Mouse (Mus musculus) E14TG2a.4 (cell line): ENCODE measurements around the gene Rab3d.
A peak's percentile ranks its signal among the peaks of the same experiment; 100 is the strongest.

Source experiments
- H3K27me3 ChIP-seq: 2 replicates; pipeline ENCODE4 v1.6.1; 2014; ENCODE audit warnings: low read length, control low read depth; ENCODE audit not compliant: insufficient read depth
- H3K36me3 ChIP-seq: 2 replicates; pipeline ENCODE4 v1.6.1; 2014; ENCODE audit warnings: low read length, control low read depth; ENCODE audit not compliant: insufficient read depth
- H3K4me1 ChIP-seq: replicated peaks from 2 replicates; pipeline ENCODE4 v1.6.1; 2014; ENCODE audit warnings: low read depth, low read length, control low read depth
- H3K4me3 ChIP-seq: replicated peaks from 2 replicates; pipeline ENCODE4 v1.5.1; 2014; ENCODE audit warnings: mild to moderate bottlenecking, low read length
- H3K9me3 ChIP-seq: 2 replicates; pipeline ENCODE4 v1.6.1; 2014; ENCODE audit warnings: low read length, control low read depth
- CTCF ChIP-seq: conservative IDR thresholded peaks from 2 replicates; pipeline ENCODE4 v1.5.1; 2014; ENCODE audit warnings: low read length
- NANOG ChIP-seq: IDR thresholded peaks from 2 replicates; pipeline ENCODE4 v1.6.1; 2014; ENCODE audit warnings: borderline replicate concordance, low read length, mixed read lengths
- POU5F1 ChIP-seq: IDR thresholded peaks from 2 replicates; pipeline ENCODE4 v1.6.1; 2014; ENCODE audit warnings: low read length, borderline replicate concordance

Gene Rab3d

DNA sequence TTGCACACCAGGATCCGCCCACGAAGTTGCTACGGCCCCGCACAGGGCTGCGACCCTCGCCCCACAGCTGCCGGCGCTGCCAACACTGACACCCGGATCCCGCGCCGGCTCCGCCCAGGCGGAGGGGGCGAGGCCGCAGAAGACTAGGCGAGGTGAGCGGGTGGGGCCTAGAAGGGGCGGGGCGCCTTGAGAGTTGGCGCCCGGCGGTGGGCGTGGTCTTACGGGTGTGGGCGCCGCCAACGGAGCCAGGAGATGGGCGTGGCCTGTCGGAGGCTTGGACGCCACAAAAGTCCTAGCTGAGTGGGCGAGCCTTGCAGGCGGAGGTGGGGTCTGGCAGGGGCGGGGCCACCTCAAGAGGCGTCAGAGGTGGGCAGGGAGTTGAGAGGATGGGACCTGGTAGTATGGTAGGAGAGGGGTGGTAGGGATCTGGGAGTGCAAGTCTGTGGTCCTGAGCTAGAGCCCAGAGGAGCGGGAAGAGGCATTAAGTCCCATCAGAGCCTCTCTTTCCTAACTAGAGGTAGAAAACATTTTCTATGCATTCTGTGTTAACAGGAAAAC lies at the start of gene Rab3d:
TSS of gene Rab3d (minus strand) at position 158 of the 558 bp plus-strand sequence.
- H3K9me3 ChIP-seq: no peaks in the 10 kb centered on the region
- peak within 1 kb of the TSS; percentile 92 for H3K4me3 ChIP-seq
- H3K36me3 ChIP-seq: peaks cover 26% of the 10 kb centered on the region
- no peak for TF ChIP-seq CTCF
- no peak for TF ChIP-seq POU5F1
- TF ChIP-seq NANOG: no peak
- peaks cover 42% of the 10 kb centered on the region for H3K4me1 ChIP-seq
- peaks cover 24% of the 10 kb centered on the region for H3K27me3 ChIP-seq

DNA sequence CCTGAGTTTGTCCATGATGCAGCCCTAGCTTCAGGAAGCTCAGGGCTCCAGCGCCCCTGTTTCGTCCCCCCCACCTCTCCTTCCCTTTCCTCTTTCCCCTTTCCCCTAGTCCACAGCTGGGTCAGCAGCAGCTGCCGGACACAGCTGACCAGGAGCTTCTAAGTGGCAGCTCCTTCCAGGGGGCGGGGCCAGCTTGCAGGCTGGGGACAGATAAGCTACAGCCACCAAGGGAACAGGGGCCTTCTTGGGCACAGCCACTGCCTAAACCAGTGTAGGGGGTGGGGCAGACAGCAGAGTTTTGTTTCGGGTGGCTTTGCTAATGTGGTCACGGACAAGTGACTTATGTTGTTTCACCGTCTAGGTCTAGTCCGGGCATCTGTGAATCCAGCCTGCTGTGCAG lies 45.4 kb upstream of the Rab3d start, which contains the start of gene Epor:
TSS of gene Epor (minus strand) at position 90 of the 400 bp plus-strand sequence.
- peak within 1 kb of the TSS; percentile 74 for H3K4me3 ChIP-seq
- H3K27me3 ChIP-seq: peaks cover 66% of the 10 kb centered on the region
- no peaks in the 10 kb centered on the region for H3K9me3 ChIP-seq
- peaks cover 13% of the 10 kb centered on the region for H3K36me3 ChIP-seq
- no peak for TF ChIP-seq CTCF
- TF ChIP-seq NANOG: no peak
- TF ChIP-seq POU5F1: no peak
- H3K4me1 ChIP-seq: peaks cover 47% of the 10 kb centered on the region

DNA sequence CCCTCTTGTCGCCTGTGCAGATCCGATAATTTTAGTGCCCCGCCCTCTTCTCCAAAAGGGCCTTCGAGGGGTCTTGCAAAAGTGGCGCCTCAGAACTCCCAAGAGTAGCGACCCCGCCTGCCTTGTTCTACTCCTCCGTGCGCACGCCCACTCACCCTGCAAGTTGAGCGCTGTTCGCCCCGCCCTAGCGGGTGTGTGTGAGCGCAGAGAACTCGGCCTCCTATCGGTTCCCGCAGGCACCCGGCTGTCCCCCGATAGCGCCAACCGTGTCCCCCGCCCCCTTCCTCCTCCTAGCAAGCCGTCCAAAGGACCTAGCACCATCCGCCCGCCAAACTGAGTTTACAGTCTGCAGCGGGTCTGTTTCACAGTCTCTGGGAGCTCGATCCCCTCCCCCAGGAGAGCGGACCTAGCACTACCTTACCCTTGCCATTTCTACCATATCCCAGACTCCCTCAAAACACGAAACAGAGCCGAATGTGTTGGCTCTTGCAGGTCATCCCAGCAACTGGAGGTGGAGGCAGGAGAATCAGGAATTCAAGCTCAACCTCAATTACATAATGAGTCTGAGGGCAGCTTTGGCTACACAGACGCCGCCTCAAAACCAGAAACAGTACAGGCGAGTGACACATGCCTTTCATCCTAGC lies 44.5 kb upstream of the Rab3d start:
- peaks cover 59% of the 10 kb centered on the region for H3K27me3 ChIP-seq
- TF ChIP-seq NANOG (no peak), POU5F1 (no peak), CTCF (no peak)
- H3K36me3 ChIP-seq: peaks cover 21% of the 10 kb centered on the region
- H3K4me3 ChIP-seq: peak overlapping the region; percentile 74
- H3K4me1 ChIP-seq: peaks cover 56% of the 10 kb centered on the region
- no peaks in the 10 kb centered on the region for H3K9me3 ChIP-seq

DNA sequence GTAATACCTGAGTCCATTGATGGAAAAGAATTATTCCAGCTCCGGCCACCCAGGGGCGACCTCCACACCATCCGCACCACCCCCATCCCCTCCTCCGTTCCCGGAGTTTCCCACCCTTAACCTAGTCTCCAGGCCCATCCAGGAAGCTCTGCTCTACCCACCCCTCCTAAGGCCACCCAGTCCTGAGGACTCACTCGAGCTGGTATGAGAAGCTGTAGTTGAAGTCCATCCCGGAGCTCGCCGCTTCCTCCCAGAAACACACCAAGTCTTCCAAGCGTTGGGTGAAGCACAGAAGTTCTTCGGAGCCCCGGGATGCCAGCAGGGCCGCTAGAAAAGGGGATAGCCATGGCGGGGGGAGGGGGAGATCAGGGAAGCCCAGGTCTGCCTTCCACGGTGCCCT lies 44.0 kb upstream of the Rab3d start:
- H3K4me3 ChIP-seq: peak overlapping the region; percentile 74
- TF ChIP-seq CTCF: 0 out of 2 replicates have a peak, but pooled peaks have one; percentile 2
- no peak for TF ChIP-seq POU5F1
- no peak for TF ChIP-seq NANOG

DNA sequence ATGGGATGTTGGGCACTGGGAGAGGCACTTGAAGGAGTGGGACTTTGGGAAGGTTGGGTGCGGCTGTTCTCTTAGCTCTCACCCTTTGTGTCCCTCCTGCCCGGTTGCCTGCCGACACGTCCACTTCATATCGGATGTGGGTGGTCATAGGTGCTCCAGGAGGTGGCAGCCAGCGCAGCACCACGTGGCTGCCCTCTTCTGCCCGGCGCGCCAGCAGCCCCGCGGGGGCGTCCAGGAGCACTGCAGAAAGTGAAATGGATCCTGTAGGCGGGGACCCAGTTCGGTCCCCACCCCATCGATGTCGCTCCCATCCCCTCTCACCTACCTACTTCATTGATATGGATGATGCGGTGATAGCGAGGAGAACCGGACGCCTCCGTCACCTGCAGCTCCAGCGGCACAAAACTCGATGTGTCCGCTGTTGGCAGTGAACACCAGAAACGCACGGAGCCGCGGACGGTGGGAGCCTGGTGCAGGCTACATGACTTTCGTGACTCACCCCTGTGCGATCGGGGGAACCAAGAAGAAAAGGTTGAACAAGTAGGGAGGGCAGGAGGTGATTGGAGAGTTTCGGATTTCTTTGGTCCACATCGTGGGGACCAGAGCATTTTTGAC lies 43.5 kb upstream of the Rab3d start:
- TF ChIP-seq POU5F1 (no peak), CTCF (no peak), NANOG (no peak)
- Histone ChIP-seq H3K36me3 (peaks cover 31% of the 10 kb centered on the region), H3K9me3 (no peaks in the 10 kb centered on the region), H3K4me1 (peaks cover 64% of the 10 kb centered on the region), H3K27me3 (peaks cover 55% of the 10 kb centered on the region), H3K4me3 (peak overlapping the region; percentile 74)

More for the DNA sequence above, 44.0 kb upstream of the Rab3d start:
- H3K9me3 ChIP-seq: no peaks in the 10 kb centered on the region
- peaks cover 55% of the 10 kb centered on the region for H3K27me3 ChIP-seq
- peaks cover 27% of the 10 kb centered on the region for H3K36me3 ChIP-seq
- peaks cover 59% of the 10 kb centered on the region for H3K4me1 ChIP-seq

DNA sequence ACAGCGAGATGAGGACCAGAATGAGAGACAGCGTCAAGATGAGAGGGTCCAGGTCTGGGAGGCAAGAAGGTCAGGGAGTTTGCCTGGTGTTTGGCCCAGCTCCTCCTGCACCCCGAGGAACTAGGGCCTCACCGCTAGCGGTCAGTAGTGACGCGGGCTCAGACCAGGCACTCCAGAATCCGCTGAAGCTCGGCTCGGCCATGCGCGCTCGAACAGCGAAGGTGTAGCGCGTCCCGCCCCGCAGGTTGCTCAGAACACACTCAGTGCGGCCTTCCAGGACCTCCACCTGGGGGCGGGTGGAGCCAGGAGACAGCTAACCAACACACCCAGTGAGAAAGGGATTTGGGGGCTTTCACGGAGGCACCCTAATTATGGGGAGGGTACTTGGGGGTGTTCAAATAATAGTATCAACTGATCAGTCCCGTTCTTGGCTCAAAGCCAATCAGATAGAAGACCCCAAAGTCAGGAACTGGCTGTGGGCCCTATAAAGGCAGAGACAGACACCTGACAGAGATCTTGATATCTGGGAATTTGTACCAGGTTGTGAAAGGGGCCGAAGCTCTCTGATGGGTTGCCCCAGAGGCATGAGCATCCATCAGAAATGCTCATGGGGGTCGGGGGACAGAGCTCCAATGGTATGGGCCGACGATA lies 42.7 kb upstream of the Rab3d start:
- Histone ChIP-seq H3K27me3 (peaks cover 55% of the 10 kb centered on the region), H3K9me3 (no peaks in the 10 kb centered on the region), H3K4me1 (peaks cover 69% of the 10 kb centered on the region), H3K4me3 (peak overlapping the region; percentile 74), H3K36me3 (peaks cover 31% of the 10 kb centered on the region)
- TF ChIP-seq POU5F1: no peak

DNA sequence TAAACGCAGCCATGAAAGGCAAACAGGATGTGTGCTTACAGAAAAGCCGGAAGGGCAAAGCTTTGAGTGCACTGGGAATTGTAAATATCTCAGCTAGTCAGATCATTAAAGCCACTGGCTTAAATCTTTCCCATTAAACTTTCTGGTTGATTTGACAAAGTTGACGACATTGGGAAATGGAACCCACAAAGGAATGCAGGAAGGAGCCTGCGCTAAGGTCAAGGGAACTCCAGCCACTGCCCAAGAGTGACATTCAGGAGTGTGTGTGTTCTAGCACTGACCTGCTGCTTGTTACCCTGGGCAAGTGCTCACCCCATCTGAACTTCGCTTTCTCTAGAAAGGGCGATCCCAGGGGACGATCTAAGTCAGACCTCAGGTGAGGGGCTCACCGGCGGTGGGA lies 42.1 kb upstream of the Rab3d start:
- Histone ChIP-seq H3K4me1 (peaks cover 69% of the 10 kb centered on the region), H3K36me3 (peaks cover 31% of the 10 kb centered on the region), H3K9me3 (no peaks in the 10 kb centered on the region), H3K27me3 (peaks cover 55% of the 10 kb centered on the region), H3K4me3 (peak overlapping the region; percentile 74)
- TF ChIP-seq CTCF: no peak
- TF ChIP-seq POU5F1: no peak
- no peak for TF ChIP-seq NANOG

DNA sequence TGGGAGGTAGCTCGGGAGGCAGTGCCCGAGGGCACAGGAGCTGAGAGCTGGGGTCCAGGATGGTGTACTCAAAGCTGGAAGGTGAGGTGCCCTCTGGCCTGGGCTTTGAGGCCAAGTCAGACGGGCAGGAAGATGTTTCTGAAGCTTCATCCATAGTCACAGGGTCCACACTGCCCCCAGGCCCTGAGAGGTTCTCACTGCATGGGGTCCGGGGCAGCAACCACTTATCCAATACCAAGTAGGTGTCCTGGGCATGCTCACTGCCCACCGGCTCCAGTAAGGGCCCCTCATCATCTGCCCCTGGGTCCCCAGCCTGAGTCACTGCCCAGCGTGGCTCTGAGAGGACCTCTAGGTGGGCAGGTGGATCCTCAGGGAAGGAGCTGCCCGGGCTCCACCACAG lies 41.3 kb upstream of the Rab3d start:
- Histone ChIP-seq H3K36me3 (peaks cover 31% of the 10 kb centered on the region), H3K27me3 (peaks cover 54% of the 10 kb centered on the region), H3K4me3 (no peak overlapping the region), H3K4me1 (peaks cover 74% of the 10 kb centered on the region), H3K9me3 (no peaks in the 10 kb centered on the region)
- TF ChIP-seq POU5F1 (no peak), NANOG (no peak), CTCF (no peak)
